Mouse (Mus musculus): ENCODE measurements at regions not wholly inside any gene's neighbourhood (a gene's known extent, or its start where the extent isn't known, plus 50 kb on each side); places are given as distances from the start of the nearest gene placed in this dataset.

GRCm38 (mm10) chr11:22600370-22600769 lies 88.5 kb downstream of the Tmem17 start:
- no peak for DNase-seq (ENCODE audit: low read depth)
- TF ChIP-seq POLR2A (IDR thresholded peaks at IDR 0.05; ENCODE audit: borderline replicate concordance, extremely low read depth, insufficient read depth, insufficient read length, poor library complexity, severe bottlenecking): no peak
- no peak for TF ChIP-seq CTCF (IDR thresholded peaks at IDR 0.05; ENCODE audit: borderline replicate concordance, extremely low read depth, insufficient read depth, insufficient read length)

DNA sequence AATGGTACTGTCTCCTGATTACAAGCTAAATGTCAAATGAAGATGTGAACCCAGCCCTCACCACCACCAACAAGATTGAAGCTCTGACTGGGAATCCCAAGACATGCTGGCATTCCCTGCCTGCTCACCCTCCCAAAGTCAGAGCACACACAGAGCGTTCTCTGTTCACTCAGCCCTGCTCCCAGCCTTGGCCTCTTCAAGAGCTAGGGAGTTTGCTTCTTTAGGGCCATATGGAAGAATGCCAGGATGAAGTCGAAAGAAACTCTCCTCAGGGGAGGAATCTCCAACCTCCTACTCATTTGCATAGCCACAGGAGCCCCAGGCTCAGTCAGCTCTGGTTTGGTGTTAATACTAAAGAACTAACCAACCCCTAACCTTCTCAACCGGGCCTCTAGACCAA lies 90.1 kb downstream of the Tmem17 start:
- no peak for TF ChIP-seq POLR2A (IDR thresholded peaks at IDR 0.05; ENCODE audit: borderline replicate concordance, extremely low read depth, insufficient read depth, insufficient read length, poor library complexity, severe bottlenecking)
- TF ChIP-seq CTCF (IDR thresholded peaks at IDR 0.05; ENCODE audit: borderline replicate concordance, extremely low read depth, insufficient read depth, insufficient read length): no peak
- peak; percentile 72 for DNase-seq (ENCODE audit: low read depth)

DNA sequence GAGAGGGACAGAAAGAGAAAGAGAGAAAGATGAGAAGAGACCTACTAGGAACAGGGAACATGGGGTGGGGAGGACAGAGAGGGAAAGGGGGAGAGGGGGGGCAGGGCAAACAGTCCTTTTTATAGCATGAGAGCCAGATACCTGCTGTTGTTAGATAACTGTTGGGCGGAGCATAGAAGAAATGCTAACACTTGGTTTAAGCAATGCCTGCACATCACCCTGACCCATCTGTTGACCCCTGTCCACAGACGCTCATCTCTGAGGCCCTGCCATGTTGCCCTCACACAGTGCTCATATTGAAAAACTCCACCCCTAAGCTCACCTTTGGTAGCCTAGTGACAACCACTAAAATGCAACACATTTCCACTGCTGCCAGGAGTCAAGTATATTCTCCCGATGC lies 90.7 kb downstream of the Tmem17 start:
- DNase-seq (ENCODE audit: low read depth): no peak
- no peak for TF ChIP-seq POLR2A (IDR thresholded peaks at IDR 0.05; ENCODE audit: borderline replicate concordance, extremely low read depth, insufficient read depth, insufficient read length, poor library complexity, severe bottlenecking)
- no peak for TF ChIP-seq CTCF (IDR thresholded peaks at IDR 0.05; ENCODE audit: borderline replicate concordance, extremely low read depth, insufficient read depth, insufficient read length)

GRCm38 (mm10) chr11:22603397-22603796 lies 91.5 kb downstream of the Tmem17 start:
- TF ChIP-seq CTCF (IDR thresholded peaks at IDR 0.05; ENCODE audit: borderline replicate concordance, extremely low read depth, insufficient read depth, insufficient read length) (no peak), POLR2A (IDR thresholded peaks at IDR 0.05; ENCODE audit: borderline replicate concordance, extremely low read depth, insufficient read depth, insufficient read length, poor library complexity, severe bottlenecking) (no peak)
- no peak for DNase-seq (ENCODE audit: low read depth)

DNA sequence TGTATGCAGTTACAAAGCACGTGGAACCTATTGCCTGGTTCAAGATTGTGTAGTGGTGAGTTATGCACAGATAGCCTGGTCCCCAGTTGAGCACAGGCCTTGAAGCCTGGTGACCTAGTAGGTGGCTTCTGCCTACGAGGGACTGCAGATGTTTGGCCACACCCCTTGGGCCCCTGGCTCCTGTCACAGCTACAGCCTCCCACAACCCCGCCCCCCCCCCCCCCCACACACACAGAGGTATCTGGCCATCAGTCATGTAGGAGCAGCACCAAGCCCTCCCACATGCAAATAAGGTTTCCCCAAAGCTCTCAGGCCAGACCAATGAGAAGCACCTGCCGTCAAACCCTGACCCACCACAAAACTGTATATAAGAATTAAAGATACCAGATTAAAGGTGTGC lies 94.5 kb downstream of the Tmem17 start:
- no peak for DNase-seq (ENCODE audit: low read depth)
- no peak for TF ChIP-seq POLR2A (IDR thresholded peaks at IDR 0.05; ENCODE audit: borderline replicate concordance, extremely low read depth, insufficient read depth, insufficient read length, poor library complexity, severe bottlenecking)
- no peak for TF ChIP-seq CTCF (IDR thresholded peaks at IDR 0.05; ENCODE audit: borderline replicate concordance, extremely low read depth, insufficient read depth, insufficient read length)

GRCm38 (mm10) chr11:22607645-22608044 lies 95.8 kb downstream of the Tmem17 start:
- TF ChIP-seq CTCF (IDR thresholded peaks at IDR 0.05; ENCODE audit: borderline replicate concordance, extremely low read depth, insufficient read depth, insufficient read length): no peak
- no peak for TF ChIP-seq POLR2A (IDR thresholded peaks at IDR 0.05; ENCODE audit: borderline replicate concordance, extremely low read depth, insufficient read depth, insufficient read length, poor library complexity, severe bottlenecking)
- DNase-seq (ENCODE audit: low read depth): no peak

DNA sequence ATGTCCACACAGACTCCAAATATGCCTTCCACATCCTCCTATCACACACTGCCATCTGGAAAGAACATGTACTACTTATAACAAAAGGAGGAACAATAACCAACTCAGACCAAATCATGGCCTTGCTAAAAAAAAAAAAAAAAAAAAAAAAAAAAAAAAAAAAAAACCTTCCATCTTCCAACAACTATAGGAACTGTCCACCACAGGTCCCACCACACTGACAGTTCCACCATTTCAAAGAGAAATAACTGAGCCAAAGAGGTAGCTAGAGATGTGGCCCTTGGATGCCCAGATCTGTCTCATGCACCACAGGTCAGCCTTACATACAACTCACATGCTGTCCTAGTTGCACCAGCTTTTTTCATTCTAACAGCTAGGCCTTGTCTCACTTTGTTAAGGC lies 97.1 kb downstream of the Tmem17 start:
- DNase-seq (ENCODE audit: low read depth): no peak
- TF ChIP-seq CTCF (IDR thresholded peaks at IDR 0.05; ENCODE audit: borderline replicate concordance, extremely low read depth, insufficient read depth, insufficient read length) (no peak), POLR2A (IDR thresholded peaks at IDR 0.05; ENCODE audit: borderline replicate concordance, extremely low read depth, insufficient read depth, insufficient read length, poor library complexity, severe bottlenecking) (no peak)

GRCm38 (mm10) chr11:22610433-22611101 lies 98.7 kb downstream of the Tmem17 start:
- TF ChIP-seq CTCF (IDR thresholded peaks at IDR 0.05; ENCODE audit: borderline replicate concordance, extremely low read depth, insufficient read depth, insufficient read length) (no peak), POLR2A (IDR thresholded peaks at IDR 0.05; ENCODE audit: borderline replicate concordance, extremely low read depth, insufficient read depth, insufficient read length, poor library complexity, severe bottlenecking) (no peak)
- DNase-seq (ENCODE audit: low read depth): peak; percentile 40

- peak; percentile 20 for DNase-seq (ENCODE audit: low read depth)
- TF ChIP-seq CTCF (IDR thresholded peaks at IDR 0.05; ENCODE audit: borderline replicate concordance, extremely low read depth, insufficient read depth, insufficient read length): no peak
- no peak for TF ChIP-seq POLR2A (IDR thresholded peaks at IDR 0.05; ENCODE audit: borderline replicate concordance, extremely low read depth, insufficient read depth, insufficient read length, poor library complexity, severe bottlenecking)
Measured at GRCm38 (mm10) chr11:22611102-22611869, 99.4 kb downstream of the Tmem17 start.

GRCm38 (mm10) chr11:22613500-22613899 lies 101.6 kb downstream of the Tmem17 start:
- no peak for TF ChIP-seq POLR2A (IDR thresholded peaks at IDR 0.05; ENCODE audit: borderline replicate concordance, extremely low read depth, insufficient read depth, insufficient read length, poor library complexity, severe bottlenecking)
- no peak for TF ChIP-seq CTCF (IDR thresholded peaks at IDR 0.05; ENCODE audit: borderline replicate concordance, extremely low read depth, insufficient read depth, insufficient read length)

GRCm38 (mm10) chr11:22617204-22617874 lies 105.5 kb downstream of the Tmem17 start:
- TF ChIP-seq CTCF (IDR thresholded peaks at IDR 0.05; ENCODE audit: borderline replicate concordance, extremely low read depth, insufficient read depth, insufficient read length) (peak; percentile 100), POLR2A (IDR thresholded peaks at IDR 0.05; ENCODE audit: borderline replicate concordance, extremely low read depth, insufficient read depth, insufficient read length, poor library complexity, severe bottlenecking) (no peak)
- peak; percentile 86 for DNase-seq (ENCODE audit: low read depth)

More at GRCm38 (mm10) chr11:22613500-22613899, 101.6 kb downstream of the Tmem17 start:
- no peak for DNase-seq (ENCODE audit: low read depth)

Data from brain, embryonic 14.5 days (tissue).